Mouse (Mus musculus) B cell, adult 62 days (primary cell): ENCODE data around the gene Olfr15. TPM values are rescaled to one million over a fixed set of nuclear protein-coding genes. Genes with fewer than 3 reads are reported as not detected.

Source experiments
- total RNA-seq: library from RNA; stranded (reverse); gene quantifications from 4 replicates; pipeline ENCODE4 v1.2.4, GENCODE M21; 2023

Olfr15 gene
- total RNA-seq: not detected in 4 replicates

GRCm38 (mm10) chr16:3830588-3831109 lies at the start of gene Olfr15:
Olfr15 (plus strand) TSS chr16:3830878.

DNA sequence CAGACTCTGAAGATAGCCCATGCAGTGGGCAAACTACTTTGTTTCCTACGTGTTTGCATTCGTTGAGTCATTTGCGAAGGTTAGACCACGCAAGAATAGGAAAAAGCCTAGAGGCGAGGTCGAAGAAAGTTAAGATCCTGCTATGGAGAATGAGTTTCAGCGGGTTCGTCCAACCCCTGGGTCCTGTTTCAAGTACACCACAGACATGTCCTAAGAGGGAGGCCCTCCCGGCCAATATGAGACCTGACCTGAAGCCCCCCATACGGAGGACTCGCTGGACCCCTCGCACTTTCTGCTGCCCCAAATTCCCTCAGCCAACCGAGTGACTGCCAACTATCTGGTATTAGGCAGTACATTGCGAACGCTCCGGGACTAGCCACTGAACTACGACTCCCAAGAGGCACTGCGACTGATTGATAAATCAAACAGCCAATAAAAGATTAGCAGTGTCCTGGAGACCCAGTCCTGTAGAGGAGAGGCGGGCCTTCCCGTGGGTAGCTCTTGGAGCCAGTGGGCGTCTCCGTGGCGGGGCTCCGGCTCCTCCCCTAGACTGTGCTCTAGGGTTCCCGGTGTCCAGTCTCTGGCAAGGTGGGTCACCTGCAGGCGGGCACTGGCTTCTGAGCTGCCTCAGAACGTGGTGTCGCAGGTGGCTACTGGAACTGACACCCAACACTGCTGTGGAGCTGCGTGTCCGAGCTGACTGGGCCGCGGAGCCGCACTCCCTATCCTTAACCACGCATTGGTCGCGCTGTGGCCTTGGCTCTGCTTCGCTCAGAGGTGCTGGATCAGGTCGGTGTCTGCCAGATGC lies 16.2 kb downstream of the Olfr15 start, which contains the start of gene Zfp174:
Zfp174 (plus strand) TSS at position 558 of the 808 bp plus-strand sequence.

GRCm38 (mm10) chr16:3872216-3873047 lies 41.8 kb downstream of the Olfr15 start, which contains the start of gene Naa60:
Naa60 (plus strand) TSS chr16:3872375.

GRCm38 (mm10) chr16:3884201-3885064 lies 53.8 kb downstream of the Olfr15 start, which contains the start of the genes Zfp597 and Gm20695:
Zfp597 (minus strand) TSS chr16:3884561.
Gm20695 (plus strand) TSS chr16:3884648.

Other genes starting within 250 kb of the Olfr15 start
- gene Olfr161, start 239.8 kb upstream of the Olfr15 start, total RNA-seq: not detected in 4 replicates
- gene Mefv, start 112.8 kb upstream of the Olfr15 start, total RNA-seq: not detected in 4 replicates
- gene Zfp263, start 86.8 kb upstream of the Olfr15 start, total RNA-seq: 56.0 to 68.2 TPM (median 63.3 TPM) in 4 replicates
- 0.27 to 0.92 TPM (median 0.75 TPM) in 4 replicates for gene Zfp174, start 16.4 kb downstream of the Olfr15 start, total RNA-seq
- gene Naa60, start 41.5 kb downstream of the Olfr15 start, total RNA-seq: 80.0 to 85.6 TPM (median 83.0 TPM) in 4 replicates
- gene Zfp597, start 53.7 kb downstream of the Olfr15 start, total RNA-seq: 29.5 to 37.1 TPM (median 34.5 TPM) in 4 replicates
- not detected in 4 replicates for gene Gm20695, start 53.8 kb downstream of the Olfr15 start, total RNA-seq
- 6.6 to 7.9 TPM (median 7.0 TPM) in 4 replicates for gene 1700037C18Rik, start 77.8 kb downstream of the Olfr15 start, total RNA-seq
- gene Cluap1, start 77.9 kb downstream of the Olfr15 start, total RNA-seq: 24.5 to 34.0 TPM (median 28.1 TPM) in 4 replicates
- gene Nlrc3, start 145.8 kb downstream of the Olfr15 start, total RNA-seq: 36.8 to 41.2 TPM (median 38.1 TPM) in 4 replicates
- gene Slx4, start 172.9 kb downstream of the Olfr15 start, total RNA-seq: 96.0 to 109 TPM (median 102 TPM) in 4 replicates
- not detected in 4 replicates for gene Dnase1, start 206.1 kb downstream of the Olfr15 start, total RNA-seq
- 65.4 to 81.7 TPM (median 74.3 TPM) in 4 replicates for gene Trap1, start 246.9 kb downstream of the Olfr15 start, total RNA-seq